Mouse (Mus musculus) small intestine, adult 2 months (tissue): ENCODE measurements around the gene Hs3st2. TPM values are rescaled to one million over a fixed set of nuclear protein-coding genes. Genes with fewer than 3 reads are reported as not detected.

Experiments used
- H3K27ac ChIP-seq: fragments of 200-500 bp; 2 replicates; pipeline ENCODE4 v1.5.1; 2012; ENCODE audit warnings: low read depth, low read length, control low read depth, inconsistent platforms; ENCODE audit not compliant: insufficient read depth
- H3K27me3 ChIP-seq: fragments of 200-500 bp; 2 replicates; pipeline ENCODE4 v1.6.1; 2012; ENCODE audit warnings: mild to moderate bottlenecking, moderate library complexity, low read length, inconsistent platforms; ENCODE audit not compliant: control insufficient read depth, insufficient read depth
- H3K36me3 ChIP-seq: fragments of 200-500 bp; 2 replicates; pipeline ENCODE4 v1.6.1; 2012; ENCODE audit warnings: mild to moderate bottlenecking, low read length, control low read depth, inconsistent platforms; ENCODE audit not compliant: control insufficient read depth, insufficient read depth
- H3K4me1 ChIP-seq: fragments of 200-500 bp; 2 replicates; pipeline ENCODE4 v1.6.1; 2012; ENCODE audit warnings: low read length, inconsistent platforms, mixed read lengths; ENCODE audit not compliant: control insufficient read depth, insufficient read depth, insufficient read length
- H3K4me3 ChIP-seq: fragments of 200-500 bp; 2 replicates; pipeline ENCODE4 v1.5.1; 2012; ENCODE audit warnings: low read depth, mild to moderate bottlenecking, control low read depth, inconsistent platforms, low read length, moderate library complexity
- CTCF ChIP-seq: fragments of 200-500 bp; IDR thresholded peaks from 2 replicates; pipeline ENCODE4 v1.5.1; 2012; ENCODE audit warnings: low read depth, mild to moderate bottlenecking, control low read depth, inconsistent platforms, low read length, moderate library complexity, mixed read lengths; ENCODE audit not compliant: insufficient replicate concordance, insufficient read length; ENCODE audit errors: extremely low read depth
- POLR2A ChIP-seq: fragments of 200-500 bp; IDR thresholded peaks from 2 replicates; pipeline ENCODE4 v1.6.1; 2012; ENCODE audit warnings: low read depth, mild to moderate bottlenecking, control low read depth, inconsistent platforms, low read length, moderate library complexity
- WGBS: fragments of 180-500 bp; shearing (Covaris S2); methylation state at CpG from one replicate; pipeline ENCODE4 v1.1.7; 2018; 5-methylcytosine and 5-hydroxymethylcytosine counted together
- polyA plus RNA-seq: library from polyadenylated mRNA; depleted of rRNA; stranded (reverse); fragments of >200 nt; gene quantifications from 2 replicates; pipeline ENCODE4 v1.2.3, GENCODE M21; 2012

Gene Hs3st2
- polyA plus RNA-seq, 1 experiment = 0.23 TPM

DNA sequence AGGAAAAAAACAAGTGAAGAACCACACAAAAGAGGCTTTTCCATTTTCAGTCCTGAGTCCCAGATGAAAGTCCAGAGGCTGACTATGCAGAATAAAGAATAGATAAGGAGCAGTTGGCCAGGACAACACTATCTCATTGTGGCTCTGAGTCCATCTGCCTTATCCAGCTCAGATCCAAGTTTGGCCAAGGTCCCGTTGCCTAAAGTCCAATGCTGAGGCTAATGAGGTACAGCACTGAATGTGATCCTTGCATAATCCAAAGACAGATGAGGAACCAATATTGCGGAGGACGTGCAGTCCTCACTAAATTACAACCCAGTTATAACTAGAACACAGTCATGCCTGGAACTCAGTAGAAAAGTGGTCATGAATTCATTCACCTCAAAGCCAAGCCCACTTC lies 130.5 kb downstream of the Hs3st2 start:
- H3K27me3 ChIP-seq = no peaks in the 10 kb centered on the region
- no peaks in the 10 kb centered on the region for H3K36me3 ChIP-seq
- no peak overlapping the region for H3K27ac ChIP-seq
- no peak overlapping the region for H3K4me3 ChIP-seq
- H3K4me1 ChIP-seq = no peaks in the 10 kb centered on the region
- 85% methylated on average over 3 of the region's 3 CpGs for WGBS
- TF ChIP-seq CTCF = no peak
- no peak for TF ChIP-seq POLR2A

DNA sequence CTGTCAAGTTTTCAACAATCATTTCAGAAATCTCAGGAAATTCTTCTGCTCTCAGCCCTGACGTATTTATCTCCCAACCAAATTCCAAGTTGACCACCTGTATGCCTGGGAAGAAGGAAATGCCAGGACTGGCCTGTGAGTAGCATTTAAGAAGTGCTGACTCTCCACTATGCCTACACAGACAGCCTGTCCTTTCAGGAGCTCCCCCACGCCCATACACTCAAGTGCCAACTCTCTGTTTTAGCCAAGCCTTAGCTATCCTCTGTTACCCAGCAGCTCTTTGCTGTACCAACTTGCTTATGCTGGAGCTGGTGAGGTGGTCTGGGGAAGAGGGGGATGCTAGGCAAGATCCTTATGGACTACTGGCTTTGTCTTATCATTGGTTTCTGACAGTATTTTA lies 137.4 kb downstream of the Hs3st2 start:
- WGBS = 64% methylated on average over 2 of the region's 2 CpGs

DNA sequence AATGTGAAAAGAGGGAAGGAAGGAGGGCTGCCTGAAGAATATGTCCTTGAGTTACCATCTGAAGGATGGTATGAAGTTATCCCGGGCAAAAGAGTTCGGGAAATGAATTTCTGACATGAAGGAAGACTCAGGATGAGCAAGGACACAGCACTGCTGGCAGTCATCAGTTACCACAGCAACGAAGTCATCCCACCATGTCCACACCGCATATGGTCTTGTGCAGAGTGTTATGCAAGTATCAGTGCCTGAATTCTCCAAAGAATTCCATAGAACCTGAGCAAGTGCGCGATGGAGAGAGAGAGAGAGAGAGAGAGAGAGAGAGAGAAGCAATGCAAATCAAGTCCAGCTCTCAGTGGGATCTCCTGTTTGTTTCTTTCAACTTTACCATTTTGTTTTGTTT lies 142.0 kb downstream of the Hs3st2 start:
- H3K27ac ChIP-seq = no peak overlapping the region
- no peak overlapping the region for H3K4me3 ChIP-seq
- TF ChIP-seq POLR2A (no peak), CTCF (no peak)
- WGBS = 85% methylated on average over 6 of the region's 6 CpGs
- H3K27me3 ChIP-seq = no peaks in the 10 kb centered on the region
- H3K4me1 ChIP-seq = no peaks in the 10 kb centered on the region
- no peaks in the 10 kb centered on the region for H3K36me3 ChIP-seq

More for the DNA sequence above, 137.4 kb downstream of the Hs3st2 start:
- no peaks in the 10 kb centered on the region for H3K36me3 ChIP-seq
- no peaks in the 10 kb centered on the region for H3K4me1 ChIP-seq
- H3K4me3 ChIP-seq = no peak overlapping the region
- TF ChIP-seq POLR2A = no peak
- TF ChIP-seq CTCF = no peak
- no peaks in the 10 kb centered on the region for H3K27me3 ChIP-seq
- H3K27ac ChIP-seq = no peak overlapping the region

DNA sequence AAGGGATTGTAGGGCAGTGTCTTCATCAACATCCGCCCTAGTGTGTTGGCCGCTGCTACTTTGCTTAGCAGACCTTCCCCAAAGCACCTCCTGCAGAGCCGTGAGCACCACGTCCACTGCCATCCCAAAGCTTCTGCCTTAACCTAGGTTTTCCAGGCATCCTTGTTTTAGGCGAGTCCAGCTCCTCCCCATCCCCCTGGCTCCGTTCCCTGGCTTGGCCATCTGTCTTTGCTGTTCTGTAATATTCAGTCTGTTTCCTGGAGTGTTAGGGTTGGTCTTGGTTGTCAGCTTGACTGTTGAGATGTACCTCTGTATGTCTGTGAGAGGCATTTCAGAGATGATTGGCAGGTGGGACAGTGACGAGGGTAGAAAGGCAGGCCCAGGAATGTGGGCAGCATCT lies 142.7 kb downstream of the Hs3st2 start:
- H3K27me3 ChIP-seq = no peaks in the 10 kb centered on the region
- WGBS = 84% methylated on average over 7 of the region's 7 CpGs
- no peak for TF ChIP-seq CTCF
- TF ChIP-seq POLR2A = no peak
- H3K36me3 ChIP-seq = no peaks in the 10 kb centered on the region
- H3K4me3 ChIP-seq = no peak overlapping the region
- no peak overlapping the region for H3K27ac ChIP-seq
- H3K4me1 ChIP-seq = no peaks in the 10 kb centered on the region

DNA sequence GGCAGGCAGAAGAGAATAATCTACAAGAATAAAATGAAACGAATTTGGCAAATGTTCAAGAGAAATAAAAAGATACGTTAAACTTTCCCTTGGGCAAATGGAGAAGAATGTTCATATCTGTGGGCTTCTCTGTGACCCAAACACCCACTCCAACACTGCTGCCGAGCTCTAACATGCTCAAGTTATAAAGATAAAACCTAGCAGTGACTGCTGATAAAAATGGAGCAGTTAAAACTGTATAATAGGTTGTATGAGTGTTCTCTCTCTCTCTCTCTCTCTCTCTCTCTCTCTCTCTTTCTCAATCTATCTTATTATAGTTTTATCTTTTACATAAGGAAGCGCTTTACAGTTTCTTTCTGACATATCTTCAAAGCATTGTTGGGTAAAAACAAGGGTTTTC lies 144.3 kb downstream of the Hs3st2 start:
- Histone ChIP-seq H3K4me1 (no peaks in the 10 kb centered on the region), H3K27me3 (no peaks in the 10 kb centered on the region), H3K36me3 (no peaks in the 10 kb centered on the region), H3K27ac (no peak overlapping the region), H3K4me3 (no peak overlapping the region)
- WGBS = 20% methylated on average over 4 of the region's 4 CpGs
- no peak for TF ChIP-seq POLR2A
- no peak for TF ChIP-seq CTCF

DNA sequence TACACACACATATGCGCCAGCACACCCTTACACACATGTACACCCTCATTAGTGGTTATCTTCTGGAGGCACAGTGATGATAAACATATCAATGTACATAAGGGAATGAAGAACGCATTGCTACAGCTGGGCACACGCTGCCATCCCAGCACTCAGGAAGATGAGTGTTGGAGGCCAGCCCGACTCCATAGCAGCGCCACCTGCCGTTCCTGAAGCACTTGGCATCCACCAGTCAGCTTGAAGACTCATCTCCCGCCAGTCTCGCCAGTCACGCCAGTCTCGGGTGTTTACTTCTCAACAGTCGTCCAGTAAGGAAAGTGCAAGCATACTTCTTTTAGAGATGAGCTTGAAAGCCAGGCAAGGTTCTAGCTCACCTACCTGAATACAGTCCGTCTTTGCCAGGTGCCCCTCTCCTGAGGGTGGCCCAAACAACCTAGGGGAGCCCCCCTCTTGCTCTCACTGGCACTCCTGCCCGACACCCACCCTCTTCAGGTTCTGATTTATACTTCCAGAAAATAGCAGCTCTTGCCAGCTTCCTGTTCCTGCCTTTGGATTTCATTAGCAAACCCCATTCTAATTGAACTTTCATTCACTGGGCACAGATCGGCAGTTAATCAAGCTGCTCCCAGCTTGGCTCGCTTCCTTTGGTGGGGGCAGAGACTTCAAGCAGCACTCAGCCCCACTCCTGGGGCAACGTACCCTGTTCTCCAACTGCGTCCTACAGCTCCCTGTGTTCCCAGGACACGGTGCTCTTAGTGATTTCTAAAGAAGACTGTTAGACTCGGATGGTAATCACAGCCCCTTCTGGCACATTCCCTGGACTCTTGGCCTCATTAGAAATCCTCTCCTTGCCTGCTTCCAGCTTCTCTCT lies 148.0 kb downstream of the Hs3st2 start:
- no peaks in the 10 kb centered on the region for H3K4me1 ChIP-seq
- no peak overlapping the region for H3K27ac ChIP-seq
- H3K27me3 ChIP-seq = no peaks in the 10 kb centered on the region
- 48% methylated on average over 19 of the region's 19 CpGs for WGBS
- TF ChIP-seq POLR2A (no peak), CTCF (no peak)
- H3K36me3 ChIP-seq = no peaks in the 10 kb centered on the region
- H3K4me3 ChIP-seq = no peak overlapping the region

DNA sequence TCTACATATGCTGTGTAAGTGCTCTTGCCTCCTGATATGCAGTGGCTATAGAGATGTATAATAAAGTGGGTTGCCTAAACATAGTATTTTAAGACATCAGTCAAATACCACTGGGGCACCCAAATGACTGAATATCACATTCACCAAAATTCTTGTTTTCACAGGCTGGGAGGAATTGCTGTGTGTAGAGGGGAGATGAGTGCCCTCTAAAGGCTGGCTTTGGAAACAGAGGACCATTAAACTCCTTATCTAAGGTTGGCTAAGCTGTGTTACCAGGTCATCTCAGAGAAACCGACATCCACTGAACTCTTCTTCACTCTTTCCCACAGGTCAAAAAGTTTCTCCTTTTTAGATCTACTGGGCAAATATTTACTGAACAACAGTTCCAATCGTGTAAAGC lies 150.8 kb downstream of the Hs3st2 start:
- no peak overlapping the region for H3K4me3 ChIP-seq
- no peaks in the 10 kb centered on the region for H3K27me3 ChIP-seq
- no peaks in the 10 kb centered on the region for H3K36me3 ChIP-seq
- no peaks in the 10 kb centered on the region for H3K4me1 ChIP-seq
- H3K27ac ChIP-seq = no peak overlapping the region
- 40% methylated on average over 2 of the region's 2 CpGs for WGBS
- TF ChIP-seq CTCF (no peak), POLR2A (no peak)
